Mouse (Mus musculus) layer of hippocampus, adult 18-20 months (tissue): ENCODE data around the gene Dazap2. TPM values are rescaled to one million over a fixed set of nuclear protein-coding genes. Genes with fewer than 3 reads are reported as not detected.

Experiments used
- microRNA-seq, 2 experiments: library from miRNA; unstranded; fragments of <30 nt; microRNA quantifications; one replicate each; pipeline ENCODE4 v1.2.0; 2021
- total RNA-seq, 2 experiments: library from RNA; stranded (reverse); gene quantifications; 2 replicates each; pipeline ENCODE4 v1.2.3; 2021

Dazap2 gene
- total RNA-seq, 2 experiments from 2014 or later, result 116 to 119 TPM

Small RNAs within 50 kb of the gene (microRNA-seq; reads per million reads assigned to microRNA genes)
- gene Mir6961, result 0 reads per million in 2 experiments

Other genes starting within 250 kb of the Dazap2 start
- gene Gm5475, start 193.2 kb upstream of the Dazap2 start, total RNA-seq, result not detected
- gene Slc11a2, start 190.3 kb upstream of the Dazap2 start, total RNA-seq, result 10 to 100 TPM; 55.4 to 58.7 TPM
- gene Letmd1, start 146.3 kb upstream of the Dazap2 start, total RNA-seq, result 10 to 100 TPM; 58.4 to 61.4 TPM
- gene Csrnp2, start 119.9 kb upstream of the Dazap2 start, total RNA-seq, result 10 to 100 TPM; 26.0 to 26.2 TPM
- gene Tfcp2, start 63.3 kb upstream of the Dazap2 start, total RNA-seq, result 10 to 100 TPM; 29.9 to 32.9 TPM
- gene Pou6f1, start 15.4 kb upstream of the Dazap2 start, total RNA-seq, result 100 to 1,000 TPM in 1 of 2 experiments, 10 to 100 TPM in 1; 98.2 to 104 TPM
- gene Smagp, start 21.6 kb downstream of the Dazap2 start, total RNA-seq, result 1 to 10 TPM; 1.4 to 1.9 TPM
- 1 to 10 TPM; 5.4 to 5.7 TPM for gene Bin2, start 54.2 kb downstream of the Dazap2 start, total RNA-seq
- gene Cela1, start 72.6 kb downstream of the Dazap2 start, total RNA-seq, result 1 to 10 TPM; 1.7 to 2.1 TPM
- 10 to 100 TPM in 1 of 2 experiments, 1 to 10 TPM in 1; 8.9 to 11.4 TPM for gene Galnt6, start 114.0 kb downstream of the Dazap2 start, total RNA-seq
- gene Slc4a8, start 146.4 kb downstream of the Dazap2 start, total RNA-seq, result 10 to 100 TPM; 74.4 to 77.9 TPM